Mouse (Mus musculus) erythroblast, embryonic 14.5 days (primary cell): Measurements from ENCODE around the gene Gtpbp3. TPM values are rescaled to one million over a fixed set of nuclear protein-coding genes. Genes with fewer than 3 reads are reported as not detected.
A peak's percentile ranks its signal among the peaks of the same experiment; 100 is the strongest.
"Not testable (repeated sequence)": the region's sequence is repeated elsewhere in the genome, so short reads cannot be mapped to it uniquely, and the experiment has no call there.

Experiments
- H3K27me3 ChIP-seq: 2 replicates; pipeline ENCODE4 v1.6.1; 2012; ENCODE audit warnings: inconsistent platforms; ENCODE audit not compliant: control insufficient read depth
- H3K36me3 ChIP-seq: 2 replicates; pipeline ENCODE4 v1.6.1; 2012; ENCODE audit warnings: mild to moderate bottlenecking, inconsistent platforms; ENCODE audit not compliant: control insufficient read depth
- H3K4me1 ChIP-seq: 2 replicates; pipeline ENCODE4 v1.6.1; 2012; ENCODE audit warnings: inconsistent platforms; ENCODE audit not compliant: control insufficient read depth
- H3K4me3 ChIP-seq: replicated peaks from 2 replicates; pipeline ENCODE3; 2012; ENCODE audit warnings: moderate library complexity, mild to moderate bottlenecking, inconsistent platforms
- H3K9me3 ChIP-seq: 2 replicates; pipeline ENCODE4 v1.6.1; 2012; ENCODE audit warnings: low read length, inconsistent platforms, mixed read lengths; ENCODE audit not compliant: control insufficient read depth
- GATA1 ChIP-seq: IDR thresholded peaks from 2 replicates; pipeline ENCODE4 v1.6.1; 2012; ENCODE audit warnings: low read length, inconsistent platforms, mixed read lengths
- TAL1 ChIP-seq: IDR thresholded peaks from 3 replicates; pipeline ENCODE4 v1.6.1; 2012; ENCODE audit warnings: low read length, inconsistent platforms, mixed read lengths
- polyA plus RNA-seq: library from polyadenylated mRNA; stranded (reverse); fragments of >175 nt; gene quantifications from 2 replicates; pipeline ENCODE4 v1.2.3, GENCODE M21; 2012

The Gtpbp3 gene
- polyA plus RNA-seq, 1 experiment, result 1.4 TPM

DNA sequence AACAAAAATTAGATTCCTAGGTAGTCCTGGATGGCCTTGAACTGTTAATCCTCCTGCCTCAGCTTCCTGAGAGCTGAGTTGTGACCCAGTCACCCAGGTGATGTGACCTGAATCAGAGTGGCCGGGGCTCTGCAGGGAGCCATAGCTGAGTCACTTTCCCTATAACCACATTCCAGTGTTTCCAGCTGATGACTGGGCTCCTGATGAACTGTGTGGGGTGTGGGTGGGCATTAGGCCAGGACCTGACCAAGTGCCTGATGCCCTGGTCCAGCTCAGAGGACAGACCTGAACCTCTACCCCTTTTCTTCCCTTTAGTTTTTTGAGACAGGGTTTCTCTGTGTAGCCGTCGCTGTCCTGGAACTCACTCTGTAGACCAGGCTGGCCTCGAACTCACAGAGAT, 17.4 kb downstream of the Gtpbp3 start:
- peaks cover 32% of the 10 kb centered on the region for H3K27me3 ChIP-seq
- TF ChIP-seq GATA1 (no peak), TAL1 (no peak)
- no peak overlapping the region for H3K4me3 ChIP-seq
- no peaks in the 10 kb centered on the region for H3K9me3 ChIP-seq
- H3K4me1 ChIP-seq, result peaks cover 9% of the 10 kb centered on the region
- no peaks in the 10 kb centered on the region for H3K36me3 ChIP-seq

DNA sequence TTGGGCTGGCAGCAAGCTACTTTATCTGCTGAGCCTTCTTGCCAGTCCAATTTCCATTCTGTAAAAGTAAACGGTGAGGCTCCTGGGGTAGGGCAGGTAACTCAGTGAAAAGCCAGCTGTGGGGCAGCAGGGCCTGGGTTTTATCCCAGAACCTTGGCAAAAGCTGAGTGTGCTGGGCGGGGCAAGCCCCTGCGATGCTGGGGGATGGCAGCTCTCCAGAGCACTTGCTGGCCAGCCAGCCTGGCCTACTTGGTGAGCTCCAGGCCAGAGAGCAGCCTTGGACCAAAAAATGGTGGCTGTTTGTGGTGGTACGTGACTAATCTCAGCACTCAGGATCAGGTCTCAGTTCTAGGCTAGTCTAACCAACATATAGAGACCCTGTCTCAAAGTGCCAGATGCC, 18.1 kb downstream of the Gtpbp3 start:
- no peaks in the 10 kb centered on the region for H3K9me3 ChIP-seq
- TF ChIP-seq GATA1, result no peak
- TF ChIP-seq TAL1, result no peak
- H3K4me1 ChIP-seq, result peaks cover 10% of the 10 kb centered on the region
- no peaks in the 10 kb centered on the region for H3K36me3 ChIP-seq
- peaks cover 32% of the 10 kb centered on the region for H3K27me3 ChIP-seq
- no peak overlapping the region for H3K4me3 ChIP-seq

DNA sequence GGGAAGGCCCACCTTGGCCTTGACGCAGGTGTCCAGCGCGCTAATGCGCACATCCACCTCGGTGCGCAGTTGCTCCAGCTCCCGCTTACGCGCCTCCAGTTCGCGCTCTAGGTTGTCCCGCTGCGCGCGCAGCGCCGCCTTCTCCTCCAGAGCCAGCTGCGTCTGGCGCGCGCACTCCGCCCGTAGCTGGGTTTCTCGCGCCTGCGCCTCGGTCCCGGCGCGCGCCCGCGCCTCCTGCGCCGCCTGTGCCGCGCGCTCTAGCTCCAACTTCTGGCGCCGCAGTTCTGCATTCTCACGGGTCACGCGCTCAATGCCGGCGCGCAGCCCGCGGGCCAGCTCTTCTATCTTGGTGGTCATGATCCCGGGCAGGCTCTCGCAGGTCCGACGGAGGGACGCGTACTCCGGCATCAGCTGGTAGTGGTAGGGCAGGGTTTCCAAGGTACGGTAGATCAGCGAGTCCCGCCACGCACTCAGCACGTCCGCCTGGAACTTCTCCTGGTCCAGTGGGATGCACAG, 19.7 kb downstream of the Gtpbp3 start:
- H3K27me3 ChIP-seq, result peaks cover 32% of the 10 kb centered on the region
- H3K4me1 ChIP-seq, result peaks cover 25% of the 10 kb centered on the region
- no peaks in the 10 kb centered on the region for H3K9me3 ChIP-seq
- H3K36me3 ChIP-seq, result no peaks in the 10 kb centered on the region
- peak overlapping the region; percentile 29 for H3K4me3 ChIP-seq
- TF ChIP-seq TAL1 (no peak), GATA1 (no peak)

DNA sequence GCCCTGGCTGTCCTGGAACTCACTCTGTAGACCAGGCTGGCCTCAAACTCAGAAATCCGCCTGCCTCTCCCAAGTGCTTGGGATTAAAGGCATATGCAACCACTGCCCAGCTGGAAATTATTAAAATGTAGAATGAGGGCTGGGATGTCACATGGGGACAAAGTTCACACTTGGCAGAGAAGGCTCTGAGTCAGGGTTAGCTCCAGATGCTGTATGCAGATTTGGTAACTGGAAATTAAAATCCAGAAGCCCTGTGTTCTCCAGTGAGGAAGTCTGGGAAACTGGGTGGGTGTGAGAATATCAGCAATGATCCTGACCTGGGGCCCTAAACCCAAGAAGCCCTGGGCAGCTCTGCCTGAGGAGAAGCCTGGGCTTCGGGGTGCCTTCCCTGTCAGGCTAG, 21.4 kb downstream of the Gtpbp3 start:
- Histone ChIP-seq H3K4me1 (peaks cover 29% of the 10 kb centered on the region), H3K9me3 (no peaks in the 10 kb centered on the region), H3K4me3 (no peak overlapping the region), H3K27me3 (peaks cover 32% of the 10 kb centered on the region), H3K36me3 (no peaks in the 10 kb centered on the region)
- TF ChIP-seq TAL1 (no peak), GATA1 (no peak)

DNA sequence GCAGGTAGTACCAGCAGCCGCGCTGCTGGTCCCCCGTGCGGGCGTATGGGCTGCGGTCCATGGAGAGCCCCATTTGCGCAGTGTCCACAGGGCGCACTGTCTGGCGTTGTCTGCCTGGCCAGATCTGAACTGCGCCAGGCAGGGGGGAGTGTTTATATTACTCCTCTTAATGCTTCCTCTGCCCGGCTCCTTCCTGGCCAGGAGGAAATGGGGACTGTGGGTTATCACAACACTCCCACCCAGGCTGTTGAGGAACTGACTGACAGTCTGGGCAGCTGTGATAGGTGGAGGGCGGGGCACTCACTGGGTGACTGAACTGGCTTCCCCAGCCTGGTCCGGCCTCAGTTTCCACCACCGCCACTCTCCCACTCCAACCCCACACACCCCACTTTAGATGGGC, 23.7 kb downstream of the Gtpbp3 start, which contains the start of gene Plvap:
Gene Plvap (minus strand): TSS at position 109 of the 400 bp plus-strand sequence.
- Histone ChIP-seq H3K36me3 (no peaks in the 10 kb centered on the region), H3K4me1 (peaks cover 29% of the 10 kb centered on the region), H3K4me3 (peak within 1 kb of the TSS; percentile 43), H3K9me3 (no peaks in the 10 kb centered on the region), H3K27me3 (peaks cover 29% of the 10 kb centered on the region)
- TF ChIP-seq GATA1, result no peak
- no peak for TF ChIP-seq TAL1

DNA sequence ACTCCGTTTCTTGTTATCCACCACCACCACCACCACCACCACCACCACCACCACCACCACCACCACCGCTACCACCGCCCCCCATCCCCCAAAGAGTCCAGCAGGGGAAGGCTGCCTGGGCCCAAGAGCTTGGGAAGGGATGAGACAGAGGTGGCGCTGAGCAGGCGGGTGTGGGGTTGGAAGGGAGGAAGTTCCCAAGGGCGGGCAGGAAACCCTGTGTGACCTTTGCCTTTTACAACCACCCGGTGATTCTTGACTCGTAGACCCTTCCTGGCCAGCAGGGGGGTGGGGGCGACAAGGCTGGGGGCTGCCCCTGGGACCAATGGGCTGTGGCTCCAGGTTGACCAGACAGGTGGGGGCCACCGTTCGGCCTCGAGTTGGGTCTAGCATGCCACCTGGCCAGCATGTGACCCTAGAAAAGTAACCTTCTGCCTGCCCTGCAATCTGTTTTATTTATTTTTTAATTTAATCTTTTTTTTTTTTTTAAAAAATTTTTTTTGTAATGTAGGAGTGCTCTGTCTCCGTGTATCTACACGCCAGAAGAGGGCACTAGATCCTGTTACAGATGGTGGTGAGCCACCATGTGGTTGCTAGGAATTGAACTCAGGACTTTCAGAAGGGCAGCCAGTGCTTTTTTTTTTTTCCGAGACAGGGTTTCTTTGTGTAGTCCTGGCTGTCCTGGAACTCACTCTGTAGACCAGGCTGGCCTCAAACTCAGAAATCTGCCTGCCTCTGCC, 25.3 kb downstream of the Gtpbp3 start:
- Histone ChIP-seq H3K9me3 (no peaks in the 10 kb centered on the region), H3K4me1 (peaks cover 20% of the 10 kb centered on the region), H3K4me3 (no peak overlapping the region), H3K27me3 (peaks cover 14% of the 10 kb centered on the region), H3K36me3 (no peaks in the 10 kb centered on the region)
- TF ChIP-seq TAL1 (no peak), GATA1 (no peak)

DNA sequence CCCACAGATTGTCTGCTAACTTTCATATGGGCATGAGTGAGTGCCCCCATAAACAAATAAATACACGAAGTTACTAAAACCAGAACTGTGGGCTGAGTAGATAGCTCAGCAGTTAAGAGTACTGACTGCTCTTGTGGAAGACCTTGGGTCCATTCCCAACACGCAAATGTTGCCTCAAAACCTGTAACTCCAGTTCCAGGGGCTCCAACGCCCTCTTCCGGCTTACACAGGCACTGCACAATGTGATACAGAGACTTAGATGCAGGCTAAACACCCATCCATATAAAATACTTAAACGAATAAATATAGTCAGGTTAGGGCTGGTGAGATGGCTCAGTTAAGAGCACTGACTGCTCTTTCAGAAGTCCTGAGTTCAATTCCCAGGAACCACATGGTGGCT, 27.1 kb downstream of the Gtpbp3 start:
- no peak for TF ChIP-seq GATA1
- no peak for TF ChIP-seq TAL1

DNA sequence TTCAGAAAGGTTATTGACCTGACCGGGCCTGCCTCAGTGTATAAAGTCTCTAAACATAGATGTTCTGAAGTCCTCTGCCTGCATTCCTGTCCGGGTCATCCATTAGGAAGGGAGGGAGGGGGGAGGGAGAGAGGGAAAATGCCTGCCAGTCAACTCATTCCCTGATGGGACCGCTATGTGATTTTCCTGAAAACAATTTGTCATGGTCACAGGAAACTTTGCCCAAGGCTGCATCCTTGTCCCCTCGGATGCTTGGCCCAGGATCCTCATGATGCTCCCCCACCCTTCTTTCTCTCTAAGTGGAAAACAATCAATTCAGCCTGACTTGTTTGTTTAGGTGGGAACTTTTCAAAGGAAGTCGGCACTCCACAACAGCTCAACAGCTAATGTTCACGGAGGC, 28.9 kb downstream of the Gtpbp3 start:
- Histone ChIP-seq H3K4me1 (peaks cover 16% of the 10 kb centered on the region), H3K9me3 (no peaks in the 10 kb centered on the region), H3K27me3 (no peaks in the 10 kb centered on the region), H3K36me3 (no peaks in the 10 kb centered on the region), H3K4me3 (no peak overlapping the region)
- TF ChIP-seq GATA1 (no peak), TAL1 (no peak)

More for the DNA sequence above, 27.1 kb downstream of the Gtpbp3 start:
- 0 out of 2 replicates have a peak, but pooled peaks cover 1% of the 10 kb centered on the region for H3K27me3 ChIP-seq
- no peak overlapping the region for H3K4me3 ChIP-seq
- peaks cover 20% of the 10 kb centered on the region for H3K4me1 ChIP-seq
- H3K9me3 ChIP-seq, result no peaks in the 10 kb centered on the region
- no peaks in the 10 kb centered on the region for H3K36me3 ChIP-seq

DNA sequence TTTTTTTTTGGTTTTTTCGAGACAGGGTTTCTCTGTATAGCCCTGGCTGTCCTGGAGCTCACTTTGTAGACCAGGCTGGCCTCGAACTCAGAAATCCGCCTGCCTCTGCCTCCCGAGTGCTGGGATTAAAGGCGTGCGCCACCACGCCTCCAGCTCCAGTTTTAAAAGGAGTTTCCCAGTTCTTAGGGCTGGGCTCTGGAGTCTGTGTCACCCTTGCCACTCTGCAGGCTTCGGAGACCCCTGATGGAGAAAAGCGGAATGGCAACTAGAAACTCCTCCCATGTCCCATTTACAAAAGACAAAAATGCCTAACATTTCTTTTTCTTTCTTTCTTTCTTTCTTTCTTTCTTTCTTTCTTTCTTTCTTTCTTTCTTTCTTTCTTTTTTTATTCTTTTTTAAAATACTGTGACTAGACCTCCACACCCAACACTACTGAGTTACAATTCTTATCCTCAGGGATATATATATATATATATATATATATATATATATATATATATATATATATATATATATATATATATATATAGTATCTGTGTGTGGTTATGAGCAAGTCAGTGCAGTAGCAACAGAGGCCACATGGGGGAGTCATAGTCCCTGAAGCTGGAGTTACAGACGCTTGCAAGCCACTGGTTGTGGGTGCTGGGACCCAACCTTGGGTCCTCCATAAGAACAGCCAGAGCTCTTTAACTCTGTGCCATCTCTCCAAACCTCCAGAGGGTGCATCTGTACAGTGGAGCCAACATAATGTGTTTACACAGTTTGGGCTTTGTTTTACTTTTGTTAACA, 31.3 kb downstream of the Gtpbp3 start:
- not testable (repeated sequence) for H3K36me3 ChIP-seq, H3K4me3 ChIP-seq, H3K9me3 ChIP-seq, H3K4me1 ChIP-seq, H3K27me3 ChIP-seq
